Mouse (Mus musculus): Measurements from ENCODE around the gene Fancd2. TPM values are rescaled to one million over a fixed set of nuclear protein-coding genes. Genes with fewer than 3 reads are reported as not detected.

Fancd2 gene
- polyA plus RNA-seq, 1 experiment from 2014 or later: 2.5 TPM

- Histone ChIP-seq H3K36me3 (replicated peaks; ENCODE audit: control insufficient read depth, insufficient read depth) (peaks cover 63% of the 10 kb centered on the region), H3K9ac (no peak overlapping the region), H3K4me2 (replicated peaks) (no peak overlapping the region), H3K4me3 (replicated peaks; ENCODE audit: low read length) (no peak overlapping the region), H3K27ac (no peak overlapping the region), H3K4me1 (replicated peaks; ENCODE audit: control insufficient read depth, insufficient read depth, low read length) (no peaks in the 10 kb centered on the region), H3K9me3 (ENCODE audit: control insufficient read depth, low read length) (no peaks in the 10 kb centered on the region), H3K27me3 (ENCODE audit: control insufficient read depth, insufficient read depth, low read length) (no peaks in the 10 kb centered on the region)
- DNase-seq (ENCODE audit: low spot score) (no peak), ATAC-seq (ENCODE audit: low FRiP score) (no peak)
- 97% methylated on average over 8 of the region's 8 CpGs for WGBS
These were observed 83.5 kb downstream of the Fancd2 start for GRCm38 (mm10) chr6:113614997-113615396.

- ATAC-seq (ENCODE audit: low FRiP score): no peak
- no peak overlapping the region for H3K9ac ChIP-seq
- H3K27me3 ChIP-seq (ENCODE audit: control insufficient read depth, insufficient read depth, low read length): no peaks in the 10 kb centered on the region
- no peak overlapping the region for H3K27ac ChIP-seq
- no peak overlapping the region for H3K4me2 ChIP-seq (replicated peaks)
- DNase-seq (ENCODE audit: low spot score): no peak
- no peaks in the 10 kb centered on the region for H3K4me1 ChIP-seq (replicated peaks; ENCODE audit: control insufficient read depth, insufficient read depth, low read length)
- peaks cover 60% of the 10 kb centered on the region for H3K36me3 ChIP-seq (replicated peaks; ENCODE audit: control insufficient read depth, insufficient read depth)
- H3K4me3 ChIP-seq (replicated peaks; ENCODE audit: low read length): no peak overlapping the region
- WGBS: 96% methylated on average over 4 of the region's 4 CpGs
- H3K9me3 ChIP-seq (ENCODE audit: control insufficient read depth, low read length): no peaks in the 10 kb centered on the region
These were observed 84.0 kb downstream of the Fancd2 start for GRCm38 (mm10) chr6:113615489-113615888.

DNA sequence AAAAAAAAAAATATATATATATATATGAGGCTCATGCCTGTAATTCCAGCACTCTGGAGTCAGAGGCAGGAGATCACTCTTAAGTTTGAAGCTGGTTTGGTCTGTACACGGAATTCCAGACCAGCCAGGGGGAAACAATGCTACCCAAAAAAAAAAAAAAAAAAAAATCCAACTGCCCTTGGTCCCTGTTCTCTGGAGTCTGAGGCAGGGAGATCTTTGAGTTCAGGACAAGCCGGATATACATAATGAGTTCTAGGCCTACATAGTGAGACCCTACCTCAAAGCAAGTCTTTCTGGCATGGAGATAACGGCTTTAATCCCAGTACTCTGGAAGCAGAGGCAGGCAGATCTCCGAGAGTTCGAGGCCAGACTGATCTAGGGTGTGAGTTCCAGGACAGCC, 91.9 kb downstream of the Fancd2 start:
- Histone ChIP-seq H3K4me2 (replicated peaks) (peak overlapping the region; percentile 62), H3K4me1 (replicated peaks; ENCODE audit: control insufficient read depth, insufficient read depth, low read length) (peaks cover 13% of the 10 kb centered on the region), H3K27me3 (ENCODE audit: control insufficient read depth, insufficient read depth, low read length) (no peaks in the 10 kb centered on the region), H3K4me3 (replicated peaks; ENCODE audit: low read length) (peak overlapping the region; percentile 77), H3K27ac (peak overlapping the region; percentile 76), H3K9me3 (ENCODE audit: control insufficient read depth, low read length) (no peaks in the 10 kb centered on the region), H3K9ac (peak overlapping the region; percentile 70; the same call in 1 of the 2 replicates), H3K36me3 (replicated peaks; ENCODE audit: control insufficient read depth, insufficient read depth) (peaks cover 11% of the 10 kb centered on the region)
- DNase-seq (ENCODE audit: low spot score) (no peak), ATAC-seq (ENCODE audit: low FRiP score) (no peak)
- WGBS: 75% methylated on average over 5 of the region's 5 CpGs

- no peaks in the 10 kb centered on the region for H3K27me3 ChIP-seq (ENCODE audit: control insufficient read depth, insufficient read depth, low read length)
- DNase-seq (ENCODE audit: low spot score) (peak; percentile 77), ATAC-seq (ENCODE audit: low FRiP score) (peak; percentile 86)
- H3K27ac ChIP-seq: peak within 1 kb of the TSS; percentile 76
- peaks cover 14% of the 10 kb centered on the region for H3K36me3 ChIP-seq (replicated peaks; ENCODE audit: control insufficient read depth, insufficient read depth)
- peak within 1 kb of the TSS; percentile 70 for H3K9ac ChIP-seq
- peak within 1 kb of the TSS; percentile 62 for H3K4me2 ChIP-seq (replicated peaks)
- peaks cover 13% of the 10 kb centered on the region for H3K4me1 ChIP-seq (replicated peaks; ENCODE audit: control insufficient read depth, insufficient read depth, low read length)
- no peaks in the 10 kb centered on the region for H3K9me3 ChIP-seq (ENCODE audit: control insufficient read depth, low read length)
- WGBS: under 1% methylated on average over 71 of the region's 76 CpGs
- H3K4me3 ChIP-seq (replicated peaks; ENCODE audit: low read length): peak within 1 kb of the TSS; percentile 77
These were observed 92.7 kb downstream of the Fancd2 start, which contains the start of gene Vhl for GRCm38 (mm10) chr6:113623941-113624751. Gene Vhl (plus strand): TSS chr6:113623959.

DNA sequence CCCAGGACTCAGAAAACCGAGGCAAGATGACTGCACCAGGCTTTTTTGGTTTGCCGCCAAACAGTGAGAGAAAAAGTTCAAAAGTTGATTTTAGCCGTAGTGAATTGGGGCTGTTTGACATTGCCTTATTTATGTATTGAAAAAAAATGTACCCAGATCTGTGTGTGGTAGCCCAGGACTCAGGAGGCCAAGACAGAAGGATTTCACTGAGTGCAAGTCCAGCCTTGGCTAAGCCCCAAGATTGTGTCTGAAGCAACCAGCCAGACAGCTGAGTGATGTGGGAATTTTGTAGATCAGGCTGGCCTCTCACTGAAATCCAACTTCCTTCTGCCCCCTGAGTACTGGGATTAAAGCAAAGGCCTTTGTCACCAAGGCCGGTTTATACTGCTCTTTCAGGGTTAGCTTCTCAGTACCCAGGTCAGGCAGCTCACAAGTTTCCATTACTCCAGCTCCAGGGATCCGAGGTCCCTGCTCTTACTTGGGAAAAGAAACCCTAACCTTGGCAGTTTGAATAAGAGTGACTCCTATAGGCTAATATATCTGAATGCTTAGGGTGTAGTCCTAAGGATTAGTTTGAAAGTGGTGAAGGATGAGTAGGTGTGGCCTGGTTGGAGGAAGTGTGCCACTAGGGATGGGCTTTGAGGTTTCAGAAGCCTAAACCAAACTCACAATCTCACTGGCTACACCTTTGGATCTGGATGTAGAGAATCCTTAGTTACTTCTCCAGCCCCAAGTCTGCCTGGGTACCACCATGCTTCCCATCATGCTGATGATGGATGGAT, 93.7 kb downstream of the Fancd2 start:
- H3K27me3 ChIP-seq (ENCODE audit: control insufficient read depth, insufficient read depth, low read length): no peaks in the 10 kb centered on the region
- no peak for DNase-seq (ENCODE audit: low spot score)
- H3K9me3 ChIP-seq (ENCODE audit: control insufficient read depth, low read length): no peaks in the 10 kb centered on the region
- H3K9ac ChIP-seq: peak overlapping the region; percentile 70
- WGBS: 48% methylated on average over 5 of the region's 5 CpGs
- H3K4me2 ChIP-seq (replicated peaks): peak overlapping the region; percentile 62
- H3K36me3 ChIP-seq (replicated peaks; ENCODE audit: control insufficient read depth, insufficient read depth): peaks cover 25% of the 10 kb centered on the region
- ATAC-seq (ENCODE audit: low FRiP score): no peak
- peaks cover 13% of the 10 kb centered on the region for H3K4me1 ChIP-seq (replicated peaks; ENCODE audit: control insufficient read depth, insufficient read depth, low read length)
- H3K4me3 ChIP-seq (replicated peaks; ENCODE audit: low read length): peak overlapping the region; percentile 77
- peak overlapping the region; percentile 76 for H3K27ac ChIP-seq

- WGBS: 80% methylated on average over 5 of the region's 5 CpGs
- H3K27ac ChIP-seq: no peak overlapping the region
- H3K36me3 ChIP-seq (replicated peaks; ENCODE audit: control insufficient read depth, insufficient read depth): peaks cover 58% of the 10 kb centered on the region
- no peak for ATAC-seq (ENCODE audit: low FRiP score)
- no peak overlapping the region for H3K4me2 ChIP-seq (replicated peaks)
- no peaks in the 10 kb centered on the region for H3K9me3 ChIP-seq (ENCODE audit: control insufficient read depth, low read length)
- no peak overlapping the region for H3K9ac ChIP-seq
- DNase-seq (ENCODE audit: low spot score): no peak
- H3K4me3 ChIP-seq (replicated peaks; ENCODE audit: low read length): no peak overlapping the region
- peaks cover 7% of the 10 kb centered on the region for H3K4me1 ChIP-seq (replicated peaks; ENCODE audit: control insufficient read depth, insufficient read depth, low read length)
- H3K27me3 ChIP-seq (ENCODE audit: control insufficient read depth, insufficient read depth, low read length): no peaks in the 10 kb centered on the region
These were observed 98.8 kb downstream of the Fancd2 start for GRCm38 (mm10) chr6:113630322-113630721.

GRCm38 (mm10) chr6:113632863-113633262, 101.4 kb downstream of the Fancd2 start:
- WGBS: 95% methylated on average over 4 of the region's 4 CpGs
- H3K4me1 ChIP-seq (replicated peaks; ENCODE audit: control insufficient read depth, insufficient read depth, low read length): no peaks in the 10 kb centered on the region
- no peaks in the 10 kb centered on the region for H3K9me3 ChIP-seq (ENCODE audit: control insufficient read depth, low read length)
- H3K27ac ChIP-seq: no peak overlapping the region
- no peak overlapping the region for H3K9ac ChIP-seq
- no peak for DNase-seq (ENCODE audit: low spot score)
- H3K36me3 ChIP-seq (replicated peaks; ENCODE audit: control insufficient read depth, insufficient read depth): peaks cover 55% of the 10 kb centered on the region
- no peaks in the 10 kb centered on the region for H3K27me3 ChIP-seq (ENCODE audit: control insufficient read depth, insufficient read depth, low read length)
- no peak overlapping the region for H3K4me2 ChIP-seq (replicated peaks)
- H3K4me3 ChIP-seq (replicated peaks; ENCODE audit: low read length): no peak overlapping the region
- no peak for ATAC-seq (ENCODE audit: low FRiP score)

DNA sequence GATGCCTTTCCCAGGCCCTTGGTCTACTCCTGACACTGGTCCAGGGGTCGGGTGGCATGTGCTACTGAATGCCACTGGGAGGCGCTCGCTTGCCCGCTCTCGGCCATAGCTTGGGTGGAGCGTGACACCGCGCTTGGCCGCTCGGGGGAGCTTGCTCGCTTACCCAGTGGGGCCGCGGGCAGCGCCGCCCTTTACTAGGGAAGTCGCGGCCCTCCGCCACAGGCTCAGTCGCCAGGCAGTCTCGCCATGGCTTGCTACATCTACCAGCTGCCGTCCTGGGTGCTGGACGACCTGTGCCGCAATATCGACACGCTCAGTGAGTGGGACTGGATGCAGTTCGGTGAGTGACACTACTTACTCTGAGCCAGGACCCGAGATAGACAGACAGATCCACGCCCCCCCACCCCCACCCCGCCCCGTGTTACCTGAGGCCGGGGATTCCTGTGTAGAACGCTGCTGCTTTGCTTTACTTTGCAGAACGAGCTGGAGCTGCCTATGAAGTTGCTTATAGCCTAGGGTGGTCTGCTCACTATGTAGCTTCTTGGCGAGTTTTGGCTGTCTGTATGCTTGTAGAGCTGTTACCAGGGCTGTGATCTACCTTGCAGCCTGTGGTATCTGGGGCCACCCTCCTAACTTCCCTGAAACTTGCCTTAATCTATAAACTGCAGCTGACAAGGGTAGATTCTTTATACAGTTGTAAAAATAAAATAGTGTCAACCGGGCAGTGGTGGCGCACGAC, 107.0 kb downstream of the Fancd2 start, which contains the start of gene Irak2:
Gene Irak2 (plus strand): TSS at position 166 of the 739 bp plus-strand sequence.
- WGBS: 10% methylated on average over 37 of the region's 37 CpGs
- DNase-seq (ENCODE audit: low spot score): peak; percentile 82
- 0 out of 2 replicates have a peak, but pooled peaks cover 6% of the 10 kb centered on the region for H3K36me3 ChIP-seq (replicated peaks; ENCODE audit: control insufficient read depth, insufficient read depth)
- peak; percentile 90 for ATAC-seq (ENCODE audit: low FRiP score)
- peak within 1 kb of the TSS; percentile 55 for H3K4me2 ChIP-seq (replicated peaks)
- no peaks in the 10 kb centered on the region for H3K9me3 ChIP-seq (ENCODE audit: control insufficient read depth, low read length)
- H3K9ac ChIP-seq: peak within 1 kb of the TSS; percentile 50
- H3K27ac ChIP-seq: no peak within 1 kb of the TSS
- H3K4me3 ChIP-seq (replicated peaks; ENCODE audit: low read length): peak within 1 kb of the TSS; percentile 36
- no peaks in the 10 kb centered on the region for H3K4me1 ChIP-seq (replicated peaks; ENCODE audit: control insufficient read depth, insufficient read depth, low read length)
- no peaks in the 10 kb centered on the region for H3K27me3 ChIP-seq (ENCODE audit: control insufficient read depth, insufficient read depth, low read length)

DNA sequence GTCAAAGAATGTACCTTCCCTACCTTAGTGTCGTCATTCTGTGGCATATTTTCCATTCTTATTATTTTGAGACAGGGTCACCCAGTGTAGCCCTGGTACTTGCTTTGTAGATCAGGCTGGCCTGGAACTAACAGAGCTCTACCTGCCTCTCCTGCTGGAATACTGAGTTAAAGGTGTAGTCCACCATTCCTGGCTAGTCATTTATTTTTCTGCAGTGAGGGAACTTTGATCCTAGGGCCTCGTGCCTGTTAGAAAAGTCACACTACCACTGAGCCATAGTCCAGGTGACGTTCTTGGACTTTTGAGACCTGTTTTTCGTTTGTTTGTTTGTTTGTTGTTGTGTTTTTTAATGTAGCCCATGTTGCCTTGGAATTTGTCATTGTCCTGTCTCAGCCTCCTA, 107.7 kb downstream of the Fancd2 start:
- no peak overlapping the region for H3K27ac ChIP-seq
- H3K36me3 ChIP-seq (replicated peaks; ENCODE audit: control insufficient read depth, insufficient read depth): no peaks in the 10 kb centered on the region
- no peak overlapping the region for H3K9ac ChIP-seq
- DNase-seq (ENCODE audit: low spot score) (no peak), ATAC-seq (ENCODE audit: low FRiP score) (no peak)
- H3K4me3 ChIP-seq (replicated peaks; ENCODE audit: low read length): no peak overlapping the region
- H3K4me2 ChIP-seq (replicated peaks): no peak overlapping the region
- 87% methylated on average over 4 of the region's 4 CpGs for WGBS
- H3K9me3 ChIP-seq (ENCODE audit: control insufficient read depth, low read length): no peaks in the 10 kb centered on the region
- H3K4me1 ChIP-seq (replicated peaks; ENCODE audit: control insufficient read depth, insufficient read depth, low read length): no peaks in the 10 kb centered on the region
- H3K27me3 ChIP-seq (ENCODE audit: control insufficient read depth, insufficient read depth, low read length): no peaks in the 10 kb centered on the region

All from hindbrain, embryonic 14.5 days (tissue).